Comparison of ENCODE assay signal across 15 mouse cellular contexts in the genomic region with DNA sequence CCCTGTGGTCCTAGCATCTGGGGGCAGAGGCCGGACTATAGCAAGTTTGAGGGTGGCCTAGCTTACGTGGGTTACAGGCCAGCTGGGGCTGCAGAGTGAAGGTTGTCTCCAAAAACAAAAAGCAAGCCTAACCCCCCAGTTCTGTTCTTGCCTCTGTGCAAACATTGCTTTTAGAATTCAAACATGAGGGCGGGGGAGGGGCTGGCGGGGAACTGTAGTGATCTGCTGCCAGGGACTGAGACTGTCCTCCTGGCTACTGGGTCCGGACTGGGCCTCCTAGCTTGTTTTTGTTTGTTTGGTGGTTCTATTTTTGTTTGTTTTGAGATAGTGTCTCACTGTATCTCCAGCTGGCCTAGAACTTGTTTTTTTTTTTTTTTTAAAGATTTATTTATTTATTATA. TPM values are rescaled to one million over a fixed set of nuclear protein-coding genes. Genes with fewer than 3 reads are reported as not detected.
DNase-seq lines count a peak whose midpoint lies in the region; ATAC-seq lines count a peak whose summit lies in the region.
"Had no signal": no experiment of that assay in that cellular context is flagged by ENCODE, and none has a peak within 500 bp of the region (broad histone marks: within the 10 kb centered on the region; RNA-seq: fewer than 3 reads in every experiment).

No protein-coding gene starts in this region.

- H3K36me3 ChIP-seq in heart, embryonic 12.5 days = peaks cover 90% of the 10 kb centered on the region
- H3K36me3 ChIP-seq in liver, embryonic 11.5 days (ENCODE audit: control insufficient read depth, insufficient read depth, low read length) = peaks cover 79% of the 10 kb centered on the region
- peaks cover 93% of the 10 kb centered on the region for H3K36me3 ChIP-seq in hindbrain, embryonic 12.5 days
- peaks cover 91% of the 10 kb centered on the region for H3K36me3 ChIP-seq in liver, embryonic 16.5 days (ENCODE audit: control insufficient read depth, insufficient read depth)

- H3K27me3 ChIP-seq in heart, embryonic 12.5 days (replicated peaks) = no peaks in the 10 kb centered on the region
- no peaks in the 10 kb centered on the region for H3K27me3 ChIP-seq in liver, embryonic 11.5 days (replicated peaks; ENCODE audit: control insufficient read depth, insufficient read depth, low read length)
- H3K27me3 ChIP-seq in hindbrain, embryonic 12.5 days = no peaks in the 10 kb centered on the region
- H3K27me3 ChIP-seq in liver, embryonic 16.5 days (ENCODE audit: control insufficient read depth, insufficient read depth, low read depth, low read length) = no peaks in the 10 kb centered on the region
- H3K27me3 ChIP-seq: stomach, embryonic 15.5 days had no signal

- H3K4me2 ChIP-seq in heart, embryonic 12.5 days = no peak overlapping the region
- no peak overlapping the region for H3K4me2 ChIP-seq in liver, embryonic 11.5 days
- H3K4me2 ChIP-seq in hindbrain, embryonic 12.5 days (replicated peaks) = no peak overlapping the region
- H3K4me2 ChIP-seq in liver, embryonic 16.5 days (ENCODE audit: low read depth, low read length) = no peak overlapping the region
- H3K4me2 ChIP-seq: stomach, embryonic 15.5 days had no signal

- H3K4me3 ChIP-seq in heart, embryonic 12.5 days = no peak overlapping the region
- H3K4me3 ChIP-seq in liver, embryonic 11.5 days (ENCODE audit: low read depth, low read length) = no peak overlapping the region
- H3K4me3 ChIP-seq in hindbrain, embryonic 12.5 days = no peak overlapping the region
- no peak overlapping the region for H3K4me3 ChIP-seq in liver, embryonic 16.5 days (ENCODE audit: low read depth, low read length)
- H3K4me3 ChIP-seq: limb, embryonic 10.5 days; stomach, embryonic 15.5 days had no signal

- DNase-seq in heart, postnatal 10 days = no peak
- no peak for DNase-seq in liver, embryonic 11.5 days (ENCODE audit: low spot score)
- no peak for DNase-seq in liver
- DNase-seq in urinary bladder, adult 18-20 months (ENCODE audit: low spot score in 2 of 2) = no peak

- no peak overlapping the region for H3K9ac ChIP-seq in heart, embryonic 12.5 days
- no peak overlapping the region for H3K9ac ChIP-seq in liver, embryonic 11.5 days (ENCODE audit: low read depth, low read length)
- H3K9ac ChIP-seq in hindbrain, embryonic 12.5 days = no peak overlapping the region
- H3K9ac ChIP-seq in liver, embryonic 16.5 days (ENCODE audit: low read depth, low read length) = no peak overlapping the region
- H3K9ac ChIP-seq: stomach, embryonic 15.5 days had no signal

- WGBS in heart, embryonic 12.5 days = 84% methylated on average over 5 of the region's 5 CpGs
- 76% methylated on average over 5 of the region's 5 CpGs for WGBS in liver, embryonic 11.5 days
- WGBS in hindbrain, embryonic 12.5 days = 85% methylated on average over 5 of the region's 5 CpGs
- 81% methylated on average over 5 of the region's 5 CpGs for WGBS in liver, embryonic 16.5 days (ENCODE audit: insufficient replicate concordance)

- no peak for ATAC-seq in heart, embryonic 12.5 days (ENCODE audit: insufficient number of reproducible peaks, low FRiP score)
- no peak for ATAC-seq in liver, embryonic 11.5 days (replicated peaks; ENCODE audit: low FRiP score)
- ATAC-seq in hindbrain, embryonic 12.5 days (ENCODE audit: low FRiP score) = no peak; the same call in 1 of the 2 replicates
- peak; percentile 37 for ATAC-seq in liver, embryonic 16.5 days (ENCODE audit: low read depth)
- no peak for ATAC-seq in granulocyte monocyte progenitor cell, adult 5-6 weeks (replicated peaks; ENCODE audit: poor library complexity, severe bottlenecking)

- intact Hi-C loops in heart, postnatal 10 days (cut with DNase I) = loop anchor here (2.0 kb wide), 1 partner anchor 122 kb away; no protein-coding TSS in a partner anchor

- H3K4me1 ChIP-seq in heart, embryonic 12.5 days (replicated peaks) = peaks cover 30% of the 10 kb centered on the region
- H3K4me1 ChIP-seq in liver, embryonic 11.5 days (replicated peaks; ENCODE audit: control insufficient read depth, insufficient read depth, low read length) = peaks cover 13% of the 10 kb centered on the region
- peaks cover 28% of the 10 kb centered on the region for H3K4me1 ChIP-seq in hindbrain, embryonic 12.5 days
- peaks cover 5% of the 10 kb centered on the region for H3K4me1 ChIP-seq in liver, embryonic 16.5 days (ENCODE audit: control insufficient read depth, low read depth, low read length)

- no peaks in the 10 kb centered on the region for H3K9me3 ChIP-seq in heart, embryonic 12.5 days (replicated peaks)
- no peaks in the 10 kb centered on the region for H3K9me3 ChIP-seq in liver, embryonic 11.5 days (ENCODE audit: control insufficient read depth, low read length)
- no peaks in the 10 kb centered on the region for H3K9me3 ChIP-seq in hindbrain, embryonic 12.5 days (replicated peaks)
- no peaks in the 10 kb centered on the region for H3K9me3 ChIP-seq in liver, embryonic 16.5 days (replicated peaks; ENCODE audit: control insufficient read depth, low read length)
- H3K9me3 ChIP-seq: limb, embryonic 10.5 days; stomach, embryonic 15.5 days had no signal

- H3K27ac ChIP-seq in heart, embryonic 12.5 days (ENCODE audit: poor library complexity, severe bottlenecking) = peak overlapping the region; percentile 2; the same call in 1 of the 2 replicates
- peak overlapping the region; percentile 45; the same call in 1 of the 2 replicates for H3K27ac ChIP-seq in liver, embryonic 11.5 days (ENCODE audit: low read depth, low read length)
- peak overlapping the region; percentile 62 for H3K27ac ChIP-seq in hindbrain, embryonic 12.5 days
- no peak overlapping the region for H3K27ac ChIP-seq in liver, embryonic 16.5 days (ENCODE audit: low read length)
- H3K27ac ChIP-seq: kidney, postnatal 0 days; limb, embryonic 10.5 days; stomach, embryonic 15.5 days had no signal

RNA-seq across cellular contexts. Expression of a gene that starts 14.2 kb away (rescaled TPM):
- polyA plus RNA-seq in heart, embryonic 12.5 days (2016; fragmentation: Nextera tagmentation; extraction: Ambion mirVana) = 38.5 and 40.6 TPM in 2 replicates
- total RNA-seq in heart, postnatal 10 days (2021) = 10 to 100 TPM; 31.8 to 36.0 TPM
- 66.7 and 74.5 TPM in 2 replicates for polyA plus RNA-seq in liver, embryonic 11.5 days (2014; fragmentation: Nextera tagmentation; extraction: Ambion mirVana)
- polyA plus RNA-seq in hindbrain, embryonic 12.5 days (2016; fragmentation: Nextera tagmentation; extraction: Ambion mirVana) = 94.4 and 97.8 TPM in 2 replicates
- polyA plus RNA-seq in liver, embryonic 16.5 days (2015; fragmentation: Nextera tagmentation; extraction: Ambion mirVana) = 8.9 and 9.7 TPM in 2 replicates
- total RNA-seq in granulocyte monocyte progenitor cell, adult 5-6 weeks (2014; fragmentation: Nextera tagmentation) = 150 and 183 TPM in 2 replicates
- 146 and 176 TPM in 2 replicates for total RNA-seq in granulocyte monocyte progenitor cell, adult 5-6 weeks (2017)

RNA-seq across cellular contexts. Expression of a gene that starts 27.9 kb away (rescaled TPM):
- polyA plus RNA-seq in heart, embryonic 12.5 days (2016; fragmentation: Nextera tagmentation; extraction: Ambion mirVana) = not detected in 2 replicates
- not detected for total RNA-seq in heart, postnatal 10 days (2021)
- polyA plus RNA-seq in liver, embryonic 11.5 days (2014; fragmentation: Nextera tagmentation; extraction: Ambion mirVana) = not detected in 2 replicates
- polyA plus RNA-seq in hindbrain, embryonic 12.5 days (2016; fragmentation: Nextera tagmentation; extraction: Ambion mirVana) = 0.09 TPM in 1 of 2 replicates, not detected in the other
- not detected in 2 replicates for polyA plus RNA-seq in liver, embryonic 16.5 days (2015; fragmentation: Nextera tagmentation; extraction: Ambion mirVana)
- not detected in 2 replicates for total RNA-seq in granulocyte monocyte progenitor cell, adult 5-6 weeks (2014; fragmentation: Nextera tagmentation)
- not detected in 2 replicates for total RNA-seq in granulocyte monocyte progenitor cell, adult 5-6 weeks (2017)
- total RNA-seq: heart, postnatal 4 days had no signal
- polyA plus RNA-seq: activated CD4-positive, CD25-positive, alpha-beta regulatory T cell, adult 4 months; limb, embryonic 10.5 days; small intestine, adult 2 months had no signal

RNA-seq across cellular contexts. Expression of a gene that starts 48.8 kb away (rescaled TPM):
- 20.1 and 21.0 TPM in 2 replicates for polyA plus RNA-seq in heart, embryonic 12.5 days (2016; fragmentation: Nextera tagmentation; extraction: Ambion mirVana)
- 10 to 100 TPM; 55.4 to 68.4 TPM for total RNA-seq in heart, postnatal 10 days (2021)
- polyA plus RNA-seq in liver, embryonic 11.5 days (2014; fragmentation: Nextera tagmentation; extraction: Ambion mirVana) = 5.0 and 6.7 TPM in 2 replicates
- 31.2 and 31.7 TPM in 2 replicates for polyA plus RNA-seq in hindbrain, embryonic 12.5 days (2016; fragmentation: Nextera tagmentation; extraction: Ambion mirVana)
- 5.7 and 6.6 TPM in 2 replicates for polyA plus RNA-seq in liver, embryonic 16.5 days (2015; fragmentation: Nextera tagmentation; extraction: Ambion mirVana)
- total RNA-seq in granulocyte monocyte progenitor cell, adult 5-6 weeks (2014; fragmentation: Nextera tagmentation) = 4.2 and 6.0 TPM in 2 replicates
- 6.9 and 7.2 TPM in 2 replicates for total RNA-seq in granulocyte monocyte progenitor cell, adult 5-6 weeks (2017)
- polyA plus RNA-seq: activated CD4-positive, CD25-positive, alpha-beta regulatory T cell, adult 4 months had no signal

RNA-seq across cellular contexts. Expression of a gene that starts 59.5 kb away (rescaled TPM):
- polyA plus RNA-seq in heart, embryonic 12.5 days (2016; fragmentation: Nextera tagmentation; extraction: Ambion mirVana) = 2.1 and 2.5 TPM in 2 replicates
- under 1 TPM; 0.40 to 0.48 TPM for total RNA-seq in heart, postnatal 10 days (2021)
- 0.32 and 0.34 TPM in 2 replicates for polyA plus RNA-seq in liver, embryonic 11.5 days (2014; fragmentation: Nextera tagmentation; extraction: Ambion mirVana)
- 0.31 and 0.42 TPM in 2 replicates for polyA plus RNA-seq in hindbrain, embryonic 12.5 days (2016; fragmentation: Nextera tagmentation; extraction: Ambion mirVana)
- polyA plus RNA-seq in liver, embryonic 16.5 days (2015; fragmentation: Nextera tagmentation; extraction: Ambion mirVana) = 3.1 and 4.2 TPM in 2 replicates
- 2.8 and 7.9 TPM in 2 replicates for total RNA-seq in granulocyte monocyte progenitor cell, adult 5-6 weeks (2014; fragmentation: Nextera tagmentation)
- 5.1 and 6.4 TPM in 2 replicates for total RNA-seq in granulocyte monocyte progenitor cell, adult 5-6 weeks (2017)
- total RNA-seq: layer of hippocampus, postnatal 14 days had no signal
